Mouse (Mus musculus): ENCODE measurements around the gene Susd4. TPM values are rescaled to one million over a fixed set of nuclear protein-coding genes. Genes with fewer than 3 reads are reported as not detected.

The Susd4 gene
- polyA plus RNA-seq, 1 experiment = 0.93 TPM

Other genes starting within 250 kb of the Susd4 start
- 9.8 and 11.5 TPM in 2 replicates for gene Capn2, start 246.3 kb upstream of the Susd4 start, polyA plus RNA-seq (2012; rRNA removed)
- 3.9 and 5.3 TPM in 2 replicates for gene Capn8, start 198.9 kb upstream of the Susd4 start, polyA plus RNA-seq (2012; rRNA removed)
- gene Ccdc185, start 14.7 kb upstream of the Susd4 start, polyA plus RNA-seq (2012; rRNA removed) = not detected in 2 replicates
- 0.90 and 1.0 TPM in 2 replicates for gene Tlr5, start 190.9 kb downstream of the Susd4 start, polyA plus RNA-seq (2012; rRNA removed)